In the genomic region with DNA sequence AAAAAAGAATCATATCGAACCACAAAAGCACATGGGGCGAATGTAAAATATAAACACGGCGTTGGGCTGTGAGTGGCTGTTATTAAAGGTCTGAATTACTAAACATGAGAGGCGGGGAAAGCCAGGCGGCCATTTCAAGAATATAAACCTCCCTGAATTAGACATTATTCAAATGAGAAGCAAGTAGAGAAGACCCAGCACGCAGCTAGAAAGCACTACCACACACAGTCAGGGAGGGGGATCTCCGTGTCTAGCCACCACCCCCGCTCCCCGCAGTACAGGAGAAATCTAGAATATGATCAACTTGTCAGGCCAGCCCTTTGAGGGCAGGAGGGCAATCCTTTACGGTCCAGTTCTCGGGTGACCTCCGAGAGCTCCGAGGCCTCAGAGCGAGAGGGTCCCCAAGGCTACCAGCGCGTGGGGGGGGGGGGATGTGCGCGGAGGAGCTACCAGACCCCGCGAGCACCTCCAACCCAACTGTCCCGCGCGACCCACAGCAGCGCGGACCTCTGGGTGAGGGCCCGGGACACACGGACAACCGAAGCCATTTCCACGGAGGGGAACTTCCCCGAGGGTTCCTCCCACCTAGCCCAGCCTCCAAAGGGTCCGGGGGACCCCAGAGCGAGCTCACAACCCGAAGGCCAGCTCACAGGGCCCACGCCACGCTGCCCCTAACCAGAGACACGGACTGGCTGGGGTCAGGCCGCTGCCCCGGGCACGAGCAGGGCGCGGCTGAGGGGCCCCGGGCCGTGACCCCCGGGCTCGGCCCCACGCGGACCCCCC, we compare ENCODE assay signal across 8 mouse cellular contexts. TPM values are rescaled to one million over a fixed set of nuclear protein-coding genes. Genes with fewer than 3 reads are reported as not detected.
DNase-seq lines count a peak whose midpoint lies in the region; ATAC-seq lines count a peak whose summit lies in the region.

No protein-coding gene starts in this region.

- ATAC-seq in activated CD4-positive, CD25-positive, alpha-beta regulatory T cell, adult 4 months, result peak; percentile 37

- peak; percentile 20 to 36 for DNase-seq in cerebellum, postnatal 4 days (ENCODE audit: low spot score in 2 of 2)
- peak; percentile 6 to 17 for DNase-seq in gastrocnemius, adult 8-10 months (ENCODE audit: low spot score in 2 of 2)
- DNase-seq in induced T-regulatory cell, adult 2 months (ENCODE audit: low read depth), result peak; percentile 82
- peak; percentile 49 to 51 for DNase-seq in left cerebral cortex, postnatal 36 days (ENCODE audit: low spot score in 2 of 2)
- peak; percentile 28 for DNase-seq in mesoderm, embryonic 11.5 days (ENCODE audit: low read depth, low spot score)
- DNase-seq in right cerebral cortex, postnatal 36 days (ENCODE audit: low spot score in 2 of 2), result peak; percentile 33 to 39
- DNase-seq in c-Kit-positive CD71-positive TER-119-positive erythroid progenitor cells, embryonic 14.5 days (ENCODE audit: low spot score), result no peak

- intact Hi-C loops in left cerebral cortex, postnatal 36 days (cut with DNase I), result loop anchor here (5.0 kb wide), 2 partner anchors 224 to 376 kb away; partner anchors contain the start of gene Tada1

RNA-seq across cellular contexts. Expression of gene Pou2f1, which starts 1.2 kb away (rescaled TPM):
- 10 to 100 TPM; 34.8 to 36.9 TPM for polyA plus RNA-seq in activated CD4-positive, CD25-positive, alpha-beta regulatory T cell, adult 4 months (2017; shearing (Covaris generic))
- total RNA-seq in gastrocnemius, adult 8-10 months (2022), result 1 to 10 TPM; 7.4 to 8.9 (median 7.9) TPM
- total RNA-seq in left cerebral cortex, postnatal 36 days (2021), result 10 to 100 TPM; 11.3 to 22.7 TPM
